Mouse (Mus musculus) hindbrain, embryonic 10.5 days (tissue): ENCODE data around the gene Chit1. TPM values are rescaled to one million over a fixed set of nuclear protein-coding genes. Genes with fewer than 3 reads are reported as not detected.

ENCODE experiments used
- DNase-seq: peaks from one replicate; pipeline ENCODE4 v3.0.0-alpha.2; 2017; ENCODE audit warnings: low spot score
- H3K27ac ChIP-seq: fragments of 300-500 bp; sonication (generic); 2 replicates; pipeline ENCODE4 v1.5.1; 2016; ENCODE audit warnings: mild to moderate bottlenecking, moderate library complexity
- H3K27me3 ChIP-seq: fragments of 300-500 bp; sonication (generic); 2 replicates; pipeline ENCODE4 v1.6.1; 2016; ENCODE audit warnings: mild to moderate bottlenecking; ENCODE audit not compliant: poor library complexity, insufficient read depth, severe bottlenecking
- H3K36me3 ChIP-seq: fragments of 300-500 bp; sonication (generic); 2 replicates; pipeline ENCODE4 v1.6.1; 2016; ENCODE audit warnings: mild to moderate bottlenecking, moderate library complexity
- H3K4me1 ChIP-seq: fragments of 300-500 bp; sonication (generic); replicated peaks from 2 replicates; pipeline ENCODE4 v1.6.1; 2016; ENCODE audit warnings: mild to moderate bottlenecking
- H3K4me3 ChIP-seq: fragments of 300-500 bp; sonication (generic); 2 replicates; pipeline ENCODE4 v1.5.1; 2016; ENCODE audit warnings: mild to moderate bottlenecking, moderate library complexity
- H3K9me3 ChIP-seq: fragments of 300-500 bp; sonication (generic); 2 replicates; pipeline ENCODE4 v1.6.1; 2016; ENCODE audit warnings: mild to moderate bottlenecking, moderate library complexity
- WGBS: fragments of 180-500 bp; shearing (Covaris S2); methylation state at CpG from one replicate; pipeline ENCODE4 v1.1.7; 2016; 5-methylcytosine and 5-hydroxymethylcytosine counted together
- polyA plus RNA-seq: library from polyadenylated mRNA; unstranded; fragments of >200 nt; fragmentation: Nextera tagmentation; extraction: Ambion mirVana; gene quantifications from 2 replicates; pipeline ENCODE4 v1.2.1, GENCODE M21; 2016

Gene Chit1
- polyA plus RNA-seq, 1 experiment from 2014 or later = not detected

DNA sequence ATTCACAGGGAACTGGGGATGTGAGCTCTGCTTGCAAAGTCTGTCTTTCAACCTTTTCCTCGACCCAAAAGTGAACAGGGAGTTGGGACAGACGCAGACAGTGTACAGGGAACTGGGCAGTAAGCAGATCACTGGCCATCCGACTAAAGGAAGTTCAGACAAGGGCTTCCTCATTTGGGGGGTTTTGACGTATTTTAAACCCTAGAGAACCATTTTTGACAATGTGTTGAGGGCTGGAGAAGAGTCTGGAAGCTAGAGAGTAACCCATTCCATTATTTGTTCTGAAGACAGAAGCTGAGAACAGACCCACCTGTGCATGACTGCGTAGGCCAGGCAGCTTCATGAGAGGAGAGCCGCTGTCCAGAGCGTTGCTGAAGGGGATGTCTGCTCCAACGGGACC is 27.4 kb upstream of the Chit1 start:
- H3K4me3 ChIP-seq = no peak overlapping the region
- H3K36me3 ChIP-seq = no peaks in the 10 kb centered on the region
- WGBS = 86% methylated on average over 8 of the region's 8 CpGs
- no peak for DNase-seq
- peaks cover 57% of the 10 kb centered on the region for H3K4me1 ChIP-seq
- peaks cover 4% of the 10 kb centered on the region; the same call in 1 of the 2 replicates for H3K27me3 ChIP-seq
- H3K27ac ChIP-seq = no peak overlapping the region
- H3K9me3 ChIP-seq = no peaks in the 10 kb centered on the region

DNA sequence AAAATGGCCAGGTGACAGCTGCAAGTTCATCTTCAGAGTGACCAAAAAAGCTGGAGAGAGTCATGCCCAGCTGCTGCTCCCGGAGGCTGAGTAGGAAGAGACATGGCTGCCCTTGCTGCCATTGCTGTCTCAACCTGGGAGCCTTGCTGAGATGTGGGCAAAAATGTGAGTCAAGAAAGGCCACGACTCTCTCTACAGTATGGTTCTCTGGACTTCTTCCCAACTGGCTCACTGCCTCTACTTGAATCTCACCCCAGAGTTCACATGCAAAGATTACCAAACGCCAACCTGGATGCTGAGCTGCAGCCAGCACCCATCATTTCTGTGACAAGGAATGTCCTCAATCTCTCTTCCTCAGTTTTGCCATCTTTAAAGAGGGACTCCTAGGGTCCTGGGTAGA is 26.9 kb upstream of the Chit1 start:
- Histone ChIP-seq H3K9me3 (no peaks in the 10 kb centered on the region), H3K4me3 (no peak overlapping the region), H3K4me1 (peaks cover 57% of the 10 kb centered on the region), H3K27me3 (peaks cover 4% of the 10 kb centered on the region; the same call in 1 of the 2 replicates), H3K36me3 (no peaks in the 10 kb centered on the region), H3K27ac (no peak overlapping the region)
- WGBS = 87% methylated on average over 3 of the region's 3 CpGs
- DNase-seq = no peak

DNA sequence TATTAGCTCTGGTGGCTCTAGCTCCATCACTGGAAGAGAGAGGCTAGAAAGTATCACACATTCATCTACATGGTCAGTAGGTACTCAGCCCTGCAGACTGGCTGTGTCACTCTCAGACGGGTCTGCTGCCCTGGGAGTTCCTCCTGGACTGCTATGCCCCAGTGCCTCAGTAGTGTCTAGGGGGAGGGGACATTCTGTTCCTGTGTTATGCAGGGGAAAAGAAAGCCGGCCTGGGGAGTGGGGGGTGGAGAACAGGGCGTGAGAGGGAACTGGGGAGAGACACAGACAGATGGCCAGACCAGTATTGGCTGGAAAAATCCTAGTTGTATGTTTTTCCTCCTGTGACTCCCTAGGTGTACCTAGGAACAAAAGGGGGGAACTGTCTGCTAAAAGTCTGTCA is 25.0 kb upstream of the Chit1 start:
- 11% methylated on average over 3 of the region's 3 CpGs for WGBS
- Histone ChIP-seq H3K9me3 (no peaks in the 10 kb centered on the region), H3K27ac (peak overlapping the region; percentile 84), H3K27me3 (peaks cover 4% of the 10 kb centered on the region; the same call in 1 of the 2 replicates), H3K4me1 (peaks cover 42% of the 10 kb centered on the region), H3K4me3 (no peak overlapping the region), H3K36me3 (no peaks in the 10 kb centered on the region)
- DNase-seq = no peak

DNA sequence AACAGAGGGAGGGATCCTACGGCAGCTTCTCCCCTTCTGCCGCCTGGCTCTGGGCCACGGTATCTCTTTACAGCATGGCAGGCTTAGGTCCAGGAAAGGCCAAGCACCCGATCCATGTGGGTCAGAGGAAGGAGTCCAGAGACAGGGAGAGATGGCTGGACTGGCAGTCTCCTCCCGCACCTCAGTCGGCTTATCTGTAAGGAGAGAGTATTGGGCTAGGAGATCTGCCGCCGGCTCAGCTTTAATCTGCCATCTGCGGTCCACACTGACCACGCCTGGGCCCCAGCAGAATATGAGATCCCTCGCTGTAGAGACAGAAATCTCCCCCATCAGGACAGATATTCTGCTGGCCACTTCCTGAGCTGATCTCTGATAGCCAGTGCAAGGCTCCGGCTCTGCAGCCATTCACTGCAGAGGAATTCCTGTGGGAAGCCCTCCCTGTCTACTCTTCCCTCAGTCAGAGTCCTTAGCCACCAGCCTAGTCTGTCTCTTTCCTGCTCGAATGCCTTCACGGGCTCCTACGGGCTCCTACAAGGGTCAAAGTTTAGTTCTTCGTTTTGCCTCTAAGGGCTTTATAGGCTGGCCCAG is 24.1 kb upstream of the Chit1 start:
- H3K27ac ChIP-seq = peak overlapping the region; percentile 84
- H3K36me3 ChIP-seq = no peaks in the 10 kb centered on the region
- peaks cover 43% of the 10 kb centered on the region for H3K4me1 ChIP-seq
- no peaks in the 10 kb centered on the region for H3K9me3 ChIP-seq
- peak; percentile 29 for DNase-seq
- peaks cover 4% of the 10 kb centered on the region for H3K27me3 ChIP-seq
- WGBS = 49% methylated on average over 16 of the region's 16 CpGs
- H3K4me3 ChIP-seq = 0 out of 2 replicates have a peak overlapping the region, but pooled peaks have one; percentile 18

DNA sequence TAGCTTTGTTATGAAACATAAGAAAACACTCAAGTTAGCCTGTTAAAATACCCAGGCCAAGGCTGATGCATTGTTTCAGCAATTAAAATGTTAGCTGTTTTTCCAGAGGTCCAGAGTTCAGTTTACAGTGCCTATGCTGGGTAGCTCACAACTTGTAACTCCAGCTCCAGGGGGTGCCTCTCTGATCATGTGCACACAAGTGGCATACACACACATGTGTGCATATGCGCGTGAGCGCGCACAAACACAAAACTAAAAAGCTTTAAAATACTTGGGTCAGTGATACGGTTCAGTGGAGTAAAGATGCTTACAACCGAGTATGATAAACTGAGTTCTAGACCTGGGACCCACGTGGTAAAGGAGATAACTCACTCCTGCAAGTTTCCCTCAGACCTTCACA is 22.0 kb upstream of the Chit1 start:
- H3K27me3 ChIP-seq = peaks cover 7% of the 10 kb centered on the region
- no peak overlapping the region for H3K27ac ChIP-seq
- H3K4me1 ChIP-seq = peaks cover 52% of the 10 kb centered on the region
- H3K4me3 ChIP-seq = no peak overlapping the region
- 91% methylated on average over 7 of the region's 7 CpGs for WGBS
- DNase-seq = no peak
- H3K9me3 ChIP-seq = no peaks in the 10 kb centered on the region
- H3K36me3 ChIP-seq = no peaks in the 10 kb centered on the region

DNA sequence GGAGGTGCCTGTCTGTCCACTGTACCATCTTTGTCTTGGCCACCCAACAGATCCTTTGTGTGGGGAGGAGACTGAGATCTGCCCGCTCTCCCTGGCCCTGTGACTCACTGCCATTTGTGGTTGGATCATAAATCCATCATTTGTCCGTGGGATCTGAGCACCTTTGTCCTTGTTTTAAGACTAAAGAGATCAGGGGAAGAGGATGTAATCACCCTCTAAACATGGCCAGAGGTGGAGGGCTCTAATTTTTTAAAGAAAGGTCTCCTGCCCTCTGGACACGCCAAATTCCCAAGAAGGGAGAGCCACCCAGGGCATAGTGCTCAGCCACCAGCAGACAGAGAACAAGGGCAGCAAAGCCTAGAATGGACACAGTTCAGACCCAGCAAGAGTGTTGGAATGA is 19.2 kb upstream of the Chit1 start:
- DNase-seq = no peak
- Histone ChIP-seq H3K36me3 (no peaks in the 10 kb centered on the region), H3K27ac (peak overlapping the region; percentile 91), H3K9me3 (no peaks in the 10 kb centered on the region), H3K4me3 (no peak overlapping the region), H3K4me1 (peaks cover 56% of the 10 kb centered on the region), H3K27me3 (peaks cover 4% of the 10 kb centered on the region)
- WGBS = 81% methylated on average over 3 of the region's 3 CpGs

DNA sequence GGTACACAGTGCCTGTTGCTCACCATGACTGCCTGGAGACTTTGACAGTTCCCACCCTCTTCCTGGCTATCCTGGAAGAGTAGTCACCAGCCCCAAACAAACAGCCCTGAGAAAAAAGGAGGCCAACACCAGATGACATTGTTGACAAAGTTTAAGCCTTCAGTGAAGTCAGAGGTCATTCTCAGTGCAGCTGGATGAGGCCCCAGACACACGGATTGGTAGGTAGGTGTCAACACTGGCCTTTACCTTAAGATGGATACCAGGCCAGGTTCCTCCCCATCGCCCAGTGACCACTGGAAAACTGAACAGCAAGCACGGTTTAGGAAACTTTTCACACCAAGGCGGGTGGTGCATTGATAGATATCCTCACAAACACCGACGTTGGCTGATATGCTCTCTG is 18.7 kb upstream of the Chit1 start:
- no peak for DNase-seq
- 39% methylated on average over 6 of the region's 6 CpGs for WGBS
- Histone ChIP-seq H3K4me3 (peak overlapping the region; percentile 60), H3K27ac (peak overlapping the region; percentile 91), H3K9me3 (no peaks in the 10 kb centered on the region), H3K36me3 (no peaks in the 10 kb centered on the region), H3K4me1 (peaks cover 56% of the 10 kb centered on the region), H3K27me3 (peaks cover 4% of the 10 kb centered on the region)

DNA sequence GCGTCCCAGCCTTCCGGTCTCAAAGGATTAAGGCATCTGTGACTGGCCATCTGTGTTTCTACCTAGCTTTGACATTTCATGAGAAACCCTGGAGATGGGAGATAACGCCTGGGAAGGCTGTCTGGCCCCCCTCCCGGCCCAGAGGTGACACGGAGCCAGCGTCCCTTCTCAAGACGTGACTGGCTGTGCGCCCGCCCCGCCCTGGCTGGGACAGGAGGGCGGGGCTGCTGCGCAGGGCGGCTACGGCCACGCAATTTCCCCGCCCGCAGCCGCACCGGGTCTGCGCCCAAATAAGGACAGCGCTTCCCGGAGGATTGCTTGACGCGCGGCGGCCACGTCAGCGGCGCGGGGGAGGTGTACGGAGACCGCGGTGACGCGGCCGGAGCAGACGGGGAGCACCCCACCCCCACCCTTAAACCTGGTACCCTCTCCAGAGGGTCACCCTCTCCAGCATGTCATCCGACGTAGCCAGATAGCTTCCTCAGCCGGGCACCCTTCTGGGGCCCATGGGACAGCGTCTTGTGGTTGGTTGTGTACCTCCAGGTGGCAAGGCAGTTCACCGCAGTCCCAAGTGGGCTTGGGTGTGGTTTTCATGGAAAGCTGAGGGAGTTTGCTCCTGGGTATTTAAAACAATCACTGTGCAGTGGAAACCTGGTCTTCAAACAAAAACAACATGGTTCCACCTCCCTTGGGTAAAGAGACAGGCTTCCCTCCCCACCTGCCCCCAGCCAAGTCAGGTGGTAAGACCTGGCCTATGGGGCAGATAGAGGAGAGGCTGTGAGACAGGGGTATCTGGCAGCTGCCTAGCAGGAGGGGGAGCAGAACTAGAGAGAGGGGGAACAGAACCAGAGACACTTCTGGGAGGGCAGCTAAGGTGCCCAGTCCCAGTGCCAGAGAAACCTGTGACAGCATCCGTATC is 17.9 kb upstream of the Chit1 start:
- no peaks in the 10 kb centered on the region for H3K36me3 ChIP-seq
- peak overlapping the region; percentile 60 for H3K4me3 ChIP-seq
- 2% methylated on average over 43 of the region's 43 CpGs for WGBS
- DNase-seq = peak; percentile 80
- peaks cover 4% of the 10 kb centered on the region for H3K27me3 ChIP-seq
- no peaks in the 10 kb centered on the region for H3K9me3 ChIP-seq
- H3K27ac ChIP-seq = peak overlapping the region; percentile 91
- H3K4me1 ChIP-seq = peaks cover 60% of the 10 kb centered on the region

DNA sequence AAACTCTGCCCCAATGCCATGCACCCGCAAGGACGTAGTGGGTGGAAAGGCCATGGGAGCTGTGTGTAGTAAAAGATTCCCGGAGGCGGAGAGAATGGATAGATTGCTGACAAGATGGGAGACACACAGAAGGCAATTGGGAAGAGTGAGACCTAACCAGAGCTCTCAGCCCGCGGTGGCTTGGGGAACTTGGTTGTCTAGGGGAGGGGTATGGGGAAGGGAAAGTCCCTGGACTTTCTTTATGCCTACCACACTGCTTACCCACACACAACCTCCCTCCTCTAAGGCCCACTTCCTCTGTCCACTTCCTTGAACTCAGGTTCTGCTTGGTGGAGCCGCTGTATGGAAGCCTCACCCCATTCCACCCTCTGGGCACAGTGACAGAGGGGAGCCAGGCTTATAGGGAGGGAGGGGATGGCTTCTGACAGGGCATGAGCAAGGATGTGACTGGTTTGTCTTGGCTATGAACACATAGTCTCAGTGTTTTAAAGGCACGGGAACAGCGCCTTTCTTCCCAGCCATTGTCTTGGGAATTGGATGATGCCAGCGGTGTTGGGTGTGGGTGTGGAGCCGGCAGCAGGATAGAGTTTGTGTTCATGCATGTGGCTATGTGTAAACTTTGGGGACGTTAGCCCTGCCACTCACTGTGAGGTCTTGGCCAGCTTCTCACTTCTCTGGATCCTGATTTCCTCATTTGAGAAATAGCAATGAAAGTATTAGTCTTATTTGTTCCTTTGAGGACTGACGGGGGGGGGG is 17.1 kb upstream of the Chit1 start:
- H3K4me3 ChIP-seq = peak overlapping the region; percentile 60; the same call in 1 of the 2 replicates
- DNase-seq = no peak
- H3K4me1 ChIP-seq = peaks cover 69% of the 10 kb centered on the region
- H3K36me3 ChIP-seq = no peaks in the 10 kb centered on the region
- 69% methylated on average over 13 of the region's 13 CpGs for WGBS
- H3K27me3 ChIP-seq = peaks cover 4% of the 10 kb centered on the region
- H3K27ac ChIP-seq = peak overlapping the region; percentile 91
- no peaks in the 10 kb centered on the region for H3K9me3 ChIP-seq

DNA sequence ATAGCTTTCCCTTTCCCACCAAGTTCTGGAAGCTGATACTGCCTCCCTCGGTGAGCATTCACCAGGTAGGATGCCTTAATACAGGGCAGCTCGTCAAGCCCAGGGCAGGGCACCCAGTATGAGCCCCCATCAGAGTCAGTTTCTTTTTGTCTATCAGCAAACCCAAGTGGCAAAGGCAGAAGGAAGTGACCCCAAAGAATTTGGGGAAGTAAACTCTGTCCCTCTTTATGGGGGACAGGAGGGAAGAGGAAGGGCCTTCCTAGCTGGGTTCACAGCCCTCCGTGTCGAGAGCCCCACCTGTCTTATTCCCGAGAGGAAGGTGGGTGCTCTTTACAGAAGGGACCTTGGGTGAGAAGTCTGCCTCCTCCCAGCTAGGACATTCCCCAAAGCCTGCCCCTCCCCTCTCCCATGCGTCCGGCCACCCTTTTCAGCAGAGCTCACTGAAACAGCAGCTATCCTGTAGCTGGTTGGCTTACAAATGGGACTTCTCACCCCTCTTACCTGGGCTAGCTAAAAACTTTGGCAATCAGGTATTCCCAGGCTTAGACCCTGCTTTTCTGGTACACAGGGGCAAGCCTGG is 15.9 kb upstream of the Chit1 start:
- Histone ChIP-seq H3K4me1 (peaks cover 79% of the 10 kb centered on the region), H3K36me3 (no peaks in the 10 kb centered on the region), H3K4me3 (no peak overlapping the region), H3K27me3 (peaks cover 4% of the 10 kb centered on the region), H3K9me3 (no peaks in the 10 kb centered on the region), H3K27ac (peak overlapping the region; percentile 88)
- DNase-seq = no peak
- WGBS = 63% methylated on average over 7 of the region's 7 CpGs

DNA sequence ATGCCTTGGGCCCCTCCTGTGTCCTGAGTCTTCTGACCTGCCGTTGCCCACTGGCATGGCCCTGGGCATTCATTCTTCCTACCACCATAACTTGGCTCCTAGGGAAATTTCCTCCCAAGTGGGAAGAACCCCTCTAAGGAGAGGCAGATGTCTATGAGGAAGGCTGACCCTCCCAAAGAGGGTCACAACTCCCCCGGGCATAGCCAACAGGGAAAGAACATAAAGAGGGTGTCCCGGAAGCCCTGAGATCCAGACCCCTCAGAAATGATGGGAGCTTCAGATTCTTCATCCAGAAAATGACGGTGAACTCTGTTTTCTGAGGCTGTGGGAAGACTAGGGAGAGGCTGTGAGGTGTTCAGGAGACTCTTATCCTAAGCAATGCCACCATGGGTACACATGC is 15.3 kb upstream of the Chit1 start:
- 86% methylated on average over 4 of the region's 4 CpGs for WGBS
- peaks cover 82% of the 10 kb centered on the region for H3K4me1 ChIP-seq

DNA sequence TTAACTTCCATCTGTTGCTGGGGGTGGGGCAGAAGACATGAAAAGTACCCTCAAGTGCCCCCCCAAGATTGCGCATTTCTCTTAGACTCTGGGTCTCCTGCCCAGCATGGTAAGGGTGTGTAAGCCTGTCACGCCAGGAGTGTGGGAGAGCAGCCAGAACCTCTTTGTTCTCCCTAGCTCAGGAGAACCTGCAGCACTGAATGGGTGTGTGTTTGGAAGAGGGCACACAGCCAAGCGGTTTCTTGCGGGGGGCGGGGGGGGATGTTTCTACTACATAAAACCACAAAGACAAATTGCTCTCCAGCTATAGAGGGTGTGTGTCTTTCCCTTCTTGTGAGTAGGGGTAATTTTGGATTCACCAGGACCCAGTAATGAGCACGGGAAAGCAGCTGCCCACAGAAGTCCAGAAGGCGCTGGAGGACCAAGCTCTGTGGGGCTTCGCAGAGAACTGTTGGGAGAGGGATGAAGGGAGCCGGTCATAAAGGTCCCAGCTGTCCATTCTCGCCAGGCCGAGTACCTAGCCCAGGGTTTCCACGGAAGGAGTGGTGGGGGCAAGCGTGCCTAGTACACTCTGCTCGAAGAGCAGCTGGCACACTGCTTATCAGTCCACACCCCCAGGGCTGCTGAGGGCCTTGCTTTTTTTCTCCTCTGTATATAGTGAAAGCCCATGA is 14.6 kb upstream of the Chit1 start:
- peak overlapping the region; percentile 88 for H3K27ac ChIP-seq
- H3K9me3 ChIP-seq = no peaks in the 10 kb centered on the region
- no peak overlapping the region for H3K4me3 ChIP-seq
- H3K36me3 ChIP-seq = no peaks in the 10 kb centered on the region
- WGBS = 65% methylated on average over 14 of the region's 14 CpGs
- H3K27me3 ChIP-seq = peaks cover 4% of the 10 kb centered on the region
- no peak for DNase-seq
- H3K4me1 ChIP-seq = peaks cover 82% of the 10 kb centered on the region

More for the DNA sequence above, 15.3 kb upstream of the Chit1 start:
- peaks cover 4% of the 10 kb centered on the region for H3K27me3 ChIP-seq
- no peak for DNase-seq
- H3K27ac ChIP-seq = peak overlapping the region; percentile 88
- no peaks in the 10 kb centered on the region for H3K9me3 ChIP-seq
- no peaks in the 10 kb centered on the region for H3K36me3 ChIP-seq
- no peak overlapping the region for H3K4me3 ChIP-seq
